Mouse (Mus musculus) cerebellum, adult (tissue): Measurements from ENCODE around the gene Edc3.
"Not testable (repeated sequence)": the region's sequence is repeated elsewhere in the genome, so short reads cannot be mapped to it uniquely, and the experiment has no call there.

Source experiments
- ATAC-seq: cut with Nextera tagmentation; 2 replicates; pipeline ENCODE4 v1.9.2; 2017; ENCODE audit warnings: mild to moderate bottlenecking, moderate library complexity, mixed read lengths; ENCODE audit not compliant: insufficient number of reproducible peaks, low FRiP score, low TSS enrichment

Gene Edc3

DNA sequence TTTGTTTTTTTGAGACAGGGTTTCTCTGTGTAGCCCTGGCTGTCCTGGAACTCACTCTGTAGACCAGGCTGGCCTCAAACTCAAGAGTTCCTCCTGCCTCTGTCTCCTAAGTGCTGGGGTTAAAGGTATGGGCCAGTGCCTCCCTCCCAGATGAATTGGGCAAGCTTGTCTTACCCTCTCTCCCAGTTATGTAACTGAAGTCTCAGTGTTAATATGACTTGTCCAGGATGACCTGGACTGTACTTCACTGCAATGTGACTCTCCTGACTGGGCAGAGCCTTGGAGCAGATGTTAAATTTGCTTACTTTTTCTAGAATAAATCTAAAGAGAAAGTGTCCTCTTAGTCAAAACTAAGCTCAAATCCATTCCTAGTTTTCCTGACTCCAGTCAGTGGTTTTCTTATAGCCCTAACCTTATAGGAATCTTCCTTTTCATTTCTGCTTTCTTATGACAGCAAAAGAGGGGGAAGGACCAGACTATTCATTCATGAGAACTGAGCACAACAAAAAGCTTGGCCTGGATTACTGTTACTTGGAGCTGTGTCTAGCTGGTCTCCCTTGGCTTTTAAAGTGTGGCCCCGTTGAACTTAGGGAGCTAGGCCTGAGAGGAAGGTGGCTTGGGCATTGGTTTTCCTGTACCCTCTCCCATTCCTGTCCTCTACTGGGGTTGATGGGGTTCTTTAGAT, 9.7 kb upstream of the Edc3 start:
- ATAC-seq = no peak

DNA sequence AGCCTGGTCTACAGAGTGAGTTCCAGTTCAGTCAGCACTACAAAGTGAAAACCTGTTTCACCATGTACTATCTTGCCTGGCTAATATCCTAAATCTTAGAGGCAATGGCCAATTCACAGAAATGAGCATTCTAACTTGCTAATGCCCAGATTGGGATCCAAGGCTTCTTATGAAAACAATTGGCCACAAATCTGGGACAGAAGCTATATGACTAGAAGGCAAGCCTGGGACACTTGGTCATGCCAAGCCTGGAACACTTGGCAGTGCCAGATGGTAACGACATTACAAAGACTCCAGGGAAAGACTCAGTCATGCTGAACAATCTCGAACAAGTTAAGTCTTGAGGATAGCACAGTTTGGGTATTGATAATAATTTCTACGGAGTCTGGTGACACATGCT, 1.8 kb upstream of the Edc3 start:
- no peak for ATAC-seq

DNA sequence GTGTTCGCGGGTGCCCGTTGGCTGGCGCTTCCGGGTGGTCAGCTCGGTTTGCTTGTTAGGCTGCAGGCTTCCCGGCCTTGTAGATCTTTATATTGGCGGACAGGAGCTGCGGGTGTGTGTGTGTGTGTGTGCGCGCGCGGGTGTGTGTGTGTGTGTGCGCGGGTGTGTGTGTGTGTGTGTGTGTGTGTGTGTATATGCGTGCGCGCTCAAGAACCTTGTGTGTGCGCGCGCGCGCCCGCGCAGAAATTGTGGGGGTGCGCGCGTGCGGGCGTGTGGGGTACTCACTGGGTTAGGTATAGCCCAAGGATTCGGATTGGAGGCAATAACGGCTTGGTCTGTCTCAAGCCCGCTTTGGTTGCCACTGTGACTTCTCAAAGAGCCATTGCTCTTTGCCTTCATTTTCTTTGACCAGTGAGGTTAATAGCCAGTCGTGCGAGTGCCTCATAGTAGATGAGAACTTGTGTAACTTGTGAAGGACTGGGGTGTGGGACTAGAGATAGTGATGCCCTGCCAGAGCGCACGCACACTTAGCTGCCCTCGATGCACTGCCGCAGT, 457 bp downstream of the Edc3 start:
- ATAC-seq = peak; percentile 15; the same call in 1 of the 2 replicates

DNA sequence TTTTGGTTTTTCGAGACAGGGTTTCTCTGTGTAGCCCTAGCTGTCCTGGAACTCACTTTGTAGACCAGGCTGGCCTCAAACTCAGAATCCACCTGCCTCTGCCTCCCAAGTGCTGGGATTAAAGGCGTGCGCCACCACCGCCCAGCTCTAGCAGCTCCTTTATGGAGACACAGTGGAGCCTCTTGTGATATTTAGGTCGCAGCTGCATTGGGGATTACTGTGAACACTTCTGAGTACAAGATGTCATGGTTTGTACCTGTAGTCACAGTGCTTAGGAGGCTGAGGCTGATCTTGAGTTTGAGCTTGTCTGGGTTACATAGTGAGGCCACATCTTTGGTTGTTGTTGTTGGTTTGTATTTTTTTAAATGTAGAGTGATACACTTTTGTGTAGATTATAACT, 1.9 kb downstream of the Edc3 start:
- not testable (repeated sequence) for ATAC-seq

DNA sequence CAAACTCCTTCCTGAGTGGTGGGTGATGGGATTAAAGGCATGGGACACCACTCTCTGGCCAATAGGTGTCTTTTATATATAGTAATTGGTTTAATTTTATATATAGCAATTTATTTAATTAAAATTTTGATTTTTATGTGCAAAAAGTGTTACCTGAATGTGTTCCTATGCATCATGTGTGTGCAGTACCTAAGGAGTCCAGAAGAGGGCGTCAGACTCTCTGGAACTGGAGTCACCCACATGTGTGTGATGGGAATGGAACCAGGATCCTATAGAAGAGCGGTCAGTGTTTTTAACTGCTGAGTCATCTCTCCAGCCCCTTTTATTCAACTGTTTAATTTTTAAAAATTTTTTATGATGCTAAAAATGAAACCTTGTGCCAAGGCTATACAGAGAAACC, 3.9 kb downstream of the Edc3 start:
- ATAC-seq = no peak

DNA sequence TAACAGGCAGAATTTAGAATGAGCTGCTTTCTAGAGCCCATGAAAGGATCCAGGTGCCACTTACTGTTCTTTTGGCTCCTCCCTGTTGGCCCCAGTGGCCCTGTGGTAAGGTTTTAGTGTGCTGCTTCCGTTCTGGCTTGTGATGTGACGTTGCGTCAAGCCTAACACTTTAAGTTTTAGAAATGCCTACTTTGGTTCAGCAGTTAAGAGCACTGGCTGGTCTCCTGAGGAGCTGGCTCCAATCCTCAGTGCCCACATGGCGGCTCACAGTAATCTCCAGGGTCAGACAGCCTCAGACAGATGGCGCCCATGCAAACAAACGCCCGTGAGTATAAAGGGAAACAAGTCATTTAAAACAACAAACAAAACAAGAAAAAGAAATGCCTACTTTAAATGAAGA, 10.1 kb downstream of the Edc3 start:
- ATAC-seq = peak; percentile 45; the same call in 1 of the 2 replicates

DNA sequence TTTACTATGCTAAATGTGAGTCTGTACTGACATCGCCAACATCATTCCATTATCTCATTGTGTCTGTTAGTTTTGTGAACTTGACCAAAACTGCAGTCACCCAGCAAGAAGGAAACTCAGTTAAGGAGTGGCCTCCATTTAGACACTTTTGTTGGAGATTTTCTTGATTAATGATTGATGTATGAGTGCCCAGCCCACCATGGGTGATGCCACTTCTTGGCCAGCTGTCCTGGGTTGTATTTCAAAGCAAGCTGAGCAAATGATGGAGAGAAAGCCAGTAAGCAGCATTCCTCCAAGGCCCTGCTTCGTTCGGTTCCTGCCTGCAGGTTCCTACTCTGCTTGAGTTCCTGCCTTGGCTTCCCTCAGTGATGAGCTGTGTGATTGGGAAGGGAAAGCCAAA, 12.4 kb downstream of the Edc3 start:
- no peak for ATAC-seq

DNA sequence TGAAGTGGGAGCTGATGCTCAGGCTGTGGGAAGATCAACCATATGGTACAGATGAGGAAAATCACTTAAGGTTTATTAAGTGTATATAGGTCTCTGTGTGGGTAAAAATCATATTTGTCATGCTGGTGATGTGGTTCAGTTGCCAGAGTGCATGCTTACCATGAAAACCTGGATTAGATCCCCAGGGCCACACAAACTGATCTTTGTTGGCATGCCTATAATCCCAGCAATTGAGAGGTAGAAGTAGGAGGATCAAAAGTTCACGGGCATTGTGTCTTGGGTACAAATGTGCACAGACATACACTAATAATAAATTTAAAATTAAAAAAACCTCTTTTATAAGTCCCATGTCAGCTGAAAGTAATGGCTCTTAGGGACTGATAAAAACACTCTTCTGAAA, 14.0 kb downstream of the Edc3 start:
- no peak for ATAC-seq

DNA sequence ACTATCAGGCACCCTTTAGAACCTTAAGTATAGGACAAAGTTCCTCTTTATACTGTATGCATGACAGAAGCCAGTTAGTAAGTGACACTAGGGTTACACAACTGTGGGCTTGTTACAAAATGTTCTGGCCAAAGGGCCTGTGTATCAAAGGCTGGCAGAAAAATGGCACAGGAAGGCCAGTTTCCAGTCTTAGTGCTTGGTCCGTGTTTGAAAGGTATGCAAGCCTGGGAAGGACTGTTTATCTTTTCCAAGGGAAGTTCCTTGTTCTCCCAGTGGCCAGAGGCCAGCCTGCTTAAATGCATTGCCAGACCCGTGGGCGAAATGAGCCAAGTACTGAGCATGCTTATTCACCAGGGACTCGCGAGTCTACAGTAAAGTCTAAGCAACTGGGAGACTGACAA, 15.0 kb downstream of the Edc3 start:
- ATAC-seq = no peak

DNA sequence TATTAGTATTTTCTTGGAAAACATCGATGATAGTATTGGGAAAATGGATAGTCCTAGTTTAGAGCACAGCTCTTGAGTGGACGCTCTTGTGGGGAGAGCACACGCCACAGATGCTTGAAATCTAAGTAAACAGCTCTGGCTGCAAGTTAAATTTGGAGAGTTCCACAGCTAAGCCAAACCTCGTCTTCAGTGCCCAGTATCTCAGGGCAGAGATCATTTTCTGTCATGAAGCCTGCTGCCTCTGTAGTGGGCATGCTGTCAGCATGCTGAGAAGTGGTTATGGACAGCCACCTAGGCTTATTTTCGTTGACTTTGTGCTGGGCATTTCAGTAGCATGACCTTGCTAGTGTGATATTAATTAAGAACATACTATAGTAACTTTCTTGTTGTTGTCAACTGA, 15.5 kb downstream of the Edc3 start:
- ATAC-seq = no peak

DNA sequence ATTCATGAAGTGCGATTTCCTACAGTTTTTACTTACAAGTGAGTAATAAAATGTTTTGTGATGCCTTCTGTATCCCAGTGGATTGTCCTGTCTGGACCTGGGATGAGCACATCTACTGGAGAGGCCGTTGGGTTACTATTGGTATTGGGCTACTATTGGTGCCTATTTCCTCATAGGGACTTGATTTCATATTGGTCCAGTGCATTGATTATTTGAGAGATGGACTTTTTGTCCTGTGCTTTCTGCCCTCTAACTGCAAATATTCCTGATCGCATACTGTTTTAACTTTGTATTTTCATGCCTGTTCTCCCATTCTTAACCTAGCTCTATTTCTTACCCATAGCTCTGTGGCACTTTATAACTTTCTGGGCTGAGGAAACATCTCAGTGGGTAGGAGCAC, 16.4 kb downstream of the Edc3 start:
- ATAC-seq = no peak

DNA sequence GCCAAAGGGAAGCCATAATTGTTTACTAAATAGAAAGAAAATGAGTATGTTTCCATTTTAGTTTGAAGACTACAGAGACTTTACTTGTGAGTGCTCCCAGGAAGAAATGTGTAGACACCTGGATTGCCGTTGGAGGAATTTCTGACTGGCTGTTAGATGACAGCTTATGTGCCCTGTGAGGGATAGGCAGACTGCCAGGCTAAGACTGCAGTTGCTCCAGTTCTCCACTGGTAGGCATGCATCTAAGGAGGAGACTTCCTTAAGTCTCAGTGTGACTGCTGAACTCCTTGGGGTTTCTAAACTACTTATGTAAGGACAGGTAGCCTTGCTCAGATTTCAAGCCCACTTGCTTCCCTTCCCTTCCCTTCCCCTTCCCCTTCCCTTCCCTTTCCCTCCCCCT, 20.0 kb downstream of the Edc3 start:
- no peak; the same call in 1 of the 2 replicates for ATAC-seq

DNA sequence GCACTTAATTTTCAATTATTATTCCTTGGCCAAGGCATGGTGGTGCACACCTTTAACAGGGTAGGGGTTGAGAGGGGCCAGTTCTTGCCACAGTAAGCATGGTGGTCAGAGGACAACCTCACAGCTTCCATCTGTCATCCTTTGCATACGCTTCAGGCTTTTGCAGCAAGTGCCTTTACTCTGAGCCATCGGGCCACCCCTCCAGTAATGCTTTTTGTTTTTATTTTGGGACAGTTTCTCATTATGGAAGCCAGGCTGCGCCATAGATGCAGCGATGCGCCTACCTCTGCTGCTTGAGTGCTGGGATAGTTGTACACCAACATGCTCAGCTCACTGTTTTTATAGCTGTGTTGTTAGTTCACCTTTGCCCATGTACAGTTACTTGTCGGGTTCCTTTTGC, 25.3 kb downstream of the Edc3 start:
- ATAC-seq = no peak

DNA sequence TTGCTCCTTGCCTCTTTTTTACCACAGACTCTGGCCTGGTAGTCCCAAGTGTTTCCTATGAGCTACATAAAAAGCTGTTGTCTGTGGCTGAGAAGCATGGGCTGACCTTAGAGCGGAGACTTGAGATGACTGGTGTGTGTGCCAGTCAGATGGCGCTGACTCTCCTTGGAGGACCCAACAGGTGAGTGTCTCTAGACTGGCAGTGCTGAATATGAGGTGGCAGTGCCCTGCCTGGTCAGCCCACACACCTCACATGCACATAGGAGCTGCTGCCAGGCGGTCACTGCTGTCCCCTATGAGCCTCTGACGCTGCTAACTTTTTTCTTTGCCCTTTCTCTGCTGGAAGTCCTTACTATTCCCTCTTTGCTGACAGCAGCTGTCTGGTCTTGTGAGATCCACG, 31.5 kb downstream of the Edc3 start:
- ATAC-seq = no peak

DNA sequence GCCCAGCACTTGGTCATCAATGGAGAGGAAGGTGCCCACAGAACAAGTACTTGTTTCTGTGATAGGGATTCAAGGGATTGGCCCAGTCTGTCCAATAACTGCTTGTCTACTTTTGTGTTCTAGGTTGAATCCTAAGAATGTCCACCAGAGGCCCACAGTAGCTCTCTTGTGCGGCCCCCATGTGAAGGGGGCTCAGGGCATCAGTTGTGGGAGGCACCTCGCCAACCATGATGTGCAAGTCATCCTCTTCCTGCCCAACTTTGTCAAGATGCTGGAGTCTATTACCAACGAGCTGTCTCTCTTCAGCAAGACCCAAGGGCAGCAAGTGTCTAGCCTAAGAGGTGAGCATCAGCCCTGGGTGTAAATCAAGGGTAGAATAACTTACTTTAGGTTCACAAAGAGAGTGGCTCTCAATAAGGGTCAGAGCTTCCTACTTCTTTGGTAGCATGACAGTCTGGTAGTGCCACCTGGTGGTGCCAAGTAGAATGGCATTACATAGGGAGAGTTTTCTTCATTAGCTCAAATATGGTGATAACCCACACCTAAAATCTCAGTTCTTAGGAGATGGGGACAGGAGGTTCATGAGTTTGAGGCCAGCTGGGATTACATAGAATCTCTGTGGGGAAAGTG, 36.2 kb downstream of the Edc3 start:
- no peak for ATAC-seq

DNA sequence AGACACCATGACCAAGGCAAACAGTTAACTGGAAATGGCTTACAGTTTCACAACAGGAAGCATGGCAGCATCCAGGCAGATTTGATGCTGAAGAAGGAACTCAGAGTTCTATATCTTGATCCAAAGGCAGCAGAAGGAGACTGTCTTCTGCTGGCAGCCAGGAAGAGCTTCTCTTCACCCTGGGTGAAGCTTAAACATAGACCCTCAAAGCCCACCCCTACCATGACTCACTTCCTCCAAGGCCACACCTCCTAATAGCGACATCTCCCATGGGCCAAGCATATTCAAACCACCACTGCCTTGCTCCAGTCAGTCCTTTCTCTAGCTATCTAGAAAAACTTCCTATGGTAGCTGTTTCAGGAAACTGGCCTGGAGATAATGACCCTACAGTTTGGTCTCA, 38.7 kb downstream of the Edc3 start:
- no peak for ATAC-seq

DNA sequence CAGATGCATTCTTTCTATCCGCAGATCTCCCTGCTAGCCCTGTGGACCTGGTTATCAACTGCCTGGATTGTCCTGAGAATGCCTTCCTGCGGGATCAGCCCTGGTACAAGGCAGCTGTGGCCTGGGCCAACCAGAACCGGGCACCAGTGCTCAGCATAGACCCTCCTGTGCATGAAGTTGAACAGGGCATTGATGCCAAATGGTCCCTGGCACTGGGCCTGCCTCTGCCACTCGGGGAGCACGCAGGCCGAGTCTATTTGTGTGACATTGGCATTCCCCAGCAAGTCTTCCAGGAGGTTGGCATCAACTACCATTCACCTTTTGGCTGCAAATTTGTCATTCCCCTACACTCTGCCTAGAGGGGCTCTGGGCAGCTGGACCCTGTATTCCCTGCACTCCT, 39.8 kb downstream of the Edc3 start:
- ATAC-seq = no peak

DNA sequence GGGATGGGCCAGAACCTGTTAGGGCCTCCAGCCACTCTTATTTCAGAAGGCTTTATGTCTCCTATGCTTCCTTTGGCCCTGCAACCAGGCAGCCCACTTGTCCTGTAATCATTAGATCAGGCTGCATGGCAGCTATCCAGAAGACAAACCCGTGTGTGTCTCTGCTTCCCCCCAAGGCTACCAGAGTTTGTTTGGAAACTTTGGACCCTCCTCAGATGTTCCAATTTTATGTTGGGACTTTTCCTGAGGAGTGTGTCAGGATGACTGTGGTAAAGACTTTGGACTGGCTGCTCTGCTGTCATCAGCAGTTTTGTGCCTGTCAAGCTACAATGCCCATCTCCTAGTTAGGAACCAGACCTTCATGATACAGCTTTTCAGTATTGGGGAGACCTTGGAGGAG, 40.5 kb downstream of the Edc3 start:
- no peak for ATAC-seq

DNA sequence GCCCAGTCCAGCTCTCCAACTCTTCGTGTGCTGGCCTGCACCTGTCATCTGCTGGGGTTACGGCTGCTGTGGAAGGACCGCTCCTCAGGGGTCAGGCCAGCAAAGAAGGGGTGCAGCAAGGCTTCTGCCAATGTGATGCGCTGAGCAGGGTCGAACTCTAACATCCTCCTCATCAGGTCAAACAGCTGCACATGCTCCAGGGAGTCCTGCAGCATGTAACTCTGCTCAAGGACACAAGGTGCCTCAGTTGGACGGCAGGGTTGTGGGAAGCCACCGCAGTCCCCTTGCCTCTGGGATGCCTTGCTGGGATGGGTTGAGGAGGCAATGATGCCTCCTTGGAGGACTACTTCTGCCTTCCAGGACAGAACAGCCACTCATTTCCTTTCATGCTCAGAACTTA, 42.6 kb downstream of the Edc3 start:
- ATAC-seq = no peak

DNA sequence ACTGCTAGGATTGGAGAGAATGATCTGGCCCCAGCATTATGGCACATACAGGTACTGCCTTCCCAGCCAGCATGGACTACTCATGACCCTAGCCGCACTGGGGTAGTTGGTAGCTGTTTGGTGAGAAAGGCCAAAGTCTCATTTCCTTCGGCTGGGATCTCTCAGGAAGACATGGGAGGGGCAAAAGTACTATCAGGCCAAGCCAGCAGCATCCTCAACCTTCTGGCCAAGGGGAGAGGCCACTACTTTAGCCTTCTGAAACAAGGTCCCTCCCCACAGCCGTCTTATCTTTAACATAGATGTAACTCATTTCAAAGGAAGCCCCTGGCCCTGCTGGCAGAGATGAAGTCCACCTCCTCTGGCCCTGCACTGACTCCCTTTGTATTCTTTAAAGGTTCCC, 49.2 kb downstream of the Edc3 start:
- no peak for ATAC-seq

DNA sequence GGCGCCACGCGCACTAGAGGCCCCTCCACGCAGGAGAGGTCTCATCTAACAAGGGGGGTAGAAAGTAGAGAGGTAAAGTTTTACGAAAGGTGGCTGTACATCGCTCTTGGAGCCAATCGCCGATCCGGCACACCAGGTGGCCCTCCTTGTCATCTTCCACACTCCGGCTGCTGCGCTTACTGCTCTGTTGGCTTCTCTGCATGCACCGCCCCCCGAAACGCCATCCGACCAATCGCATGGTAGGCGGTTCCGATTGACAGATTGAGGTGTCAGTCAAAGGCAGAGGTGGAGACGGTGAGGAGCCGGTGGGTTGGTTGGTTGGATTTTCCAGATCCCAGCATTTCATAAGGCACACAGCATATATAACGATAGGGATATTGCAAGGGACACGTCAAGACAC, 50.2 kb downstream of the Edc3 start:
- no peak for ATAC-seq

DNA sequence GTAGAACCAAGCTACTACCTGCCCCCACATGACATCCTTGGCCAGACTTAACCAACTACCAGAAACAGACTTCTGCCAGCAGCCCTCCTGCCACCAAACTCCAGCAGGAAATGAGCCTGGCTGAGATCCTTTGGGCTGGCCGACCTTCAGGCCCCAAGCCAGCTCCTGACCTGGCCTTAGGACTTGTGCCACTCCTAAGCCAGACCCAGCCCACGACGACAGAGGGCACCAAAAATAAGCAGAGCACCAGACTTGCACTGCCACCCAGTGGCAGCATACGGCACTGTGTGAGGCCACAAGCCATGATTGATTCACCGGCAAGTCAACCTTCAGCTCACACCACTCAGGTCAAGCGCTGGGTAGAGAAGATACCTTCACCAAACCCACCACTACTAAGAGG, 50.9 kb downstream of the Edc3 start:
- peak; percentile 66 for ATAC-seq
